Mouse (Mus musculus) layer of hippocampus, adult 18-20 months (tissue): Measurements from ENCODE around the gene Lyzl4. TPM values are rescaled to one million over a fixed set of nuclear protein-coding genes. Genes with fewer than 3 reads are reported as not detected.

Experiments used
- DNase-seq, 2 experiments: peaks; one replicate each; pipeline ENCODE4 v3.0.0; 2022; ENCODE audit warnings: low spot score in 2 of 2
- total RNA-seq, 2 experiments: library from RNA; stranded (reverse); gene quantifications; 2 replicates each; pipeline ENCODE4 v1.2.3; 2021

Lyzl4 gene
- total RNA-seq, 2 experiments from 2014 or later: 0.86 to 1.0 TPM

- DNase-seq: no peak
Measured at GRCm38 (mm10) chr9:121541530-121541929, 100.4 kb downstream of the Lyzl4 start.

GRCm38 (mm10) chr9:121532626-121533025, 109.3 kb downstream of the Lyzl4 start:
- no peak for DNase-seq

GRCm38 (mm10) chr9:121528605-121529357, 113.1 kb downstream of the Lyzl4 start:
- DNase-seq: no peak

Other genes with a start within 250 kb of the Lyzl4 start
- gene Cck, start 146.4 kb downstream of the Lyzl4 start, total RNA-seq: 100 to 1,000 TPM; 654 to 660 TPM
- gene Vipr1, start 620 bp upstream of the Lyzl4 start, total RNA-seq: 10 to 100 TPM; 16.5 to 20.6 TPM
- gene Sec22c, start 63.4 kb upstream of the Lyzl4 start, total RNA-seq: 10 to 100 TPM; 28.7 to 33.4 TPM
- gene Ss18l2, start 68.2 kb upstream of the Lyzl4 start, total RNA-seq: 10 to 100 TPM; 73.7 to 82.6 TPM
- 100 to 1,000 TPM in 1 of 2 experiments, 10 to 100 TPM in 1; 98.6 to 100 TPM for gene Nktr, start 77.1 kb upstream of the Lyzl4 start, total RNA-seq
- gene Zfp651, start 117.2 kb upstream of the Lyzl4 start, total RNA-seq: 100 to 1,000 TPM in 1 of 2 experiments, 10 to 100 TPM in 1; 98.6 to 102 TPM
- 1 to 10 TPM; 4.8 to 5.6 TPM for gene Klhl40, start 135.5 kb upstream of the Lyzl4 start, total RNA-seq
- 10 to 100 TPM; 17.9 to 20.0 TPM for gene Hhatl, start 150.4 kb upstream of the Lyzl4 start, total RNA-seq
- 1 to 10 TPM; 8.1 to 8.4 TPM for gene Ccdc13, start 197.4 kb upstream of the Lyzl4 start, total RNA-seq
- 10 to 100 TPM; 79.1 to 86.6 TPM for gene Higd1a, start 216.3 kb upstream of the Lyzl4 start, total RNA-seq